Comparison of ENCODE assay signal across 8 mouse cellular contexts in genomic region chr2:119742461-119743175, GRCm38 (mm10). TPM values are rescaled to one million over a fixed set of nuclear protein-coding genes. Genes with fewer than 3 reads are reported as not detected.
DNase-seq lines count a peak whose midpoint lies in the region; ATAC-seq and TF ChIP-seq lines count a peak whose summit lies in the region.

No protein-coding gene starts in this region.

- WGBS in hindbrain, postnatal 0 days, result 2% methylated on average over 67 of the region's 70 CpGs
- WGBS in liver, embryonic 13.5 days (ENCODE audit: insufficient replicate concordance), result 1% methylated on average over 70 of the region's 70 CpGs
- under 1% methylated on average over 63 of the region's 70 CpGs for WGBS in neural tube, embryonic 13.5 days

- no peak for TF ChIP-seq EP300 in MEL (IDR thresholded peaks at IDR 0.05; ENCODE audit: low read depth in 1 of 2, low read length in 2 of 2)

- ATAC-seq in hindbrain, postnatal 0 days, result peak; percentile 32
- peak; percentile 15; the same call in 1 of the 2 replicates for ATAC-seq in liver, embryonic 13.5 days (ENCODE audit: low read depth)
- peak; percentile 34 for ATAC-seq in neural tube, embryonic 13.5 days (ENCODE audit: low read depth)

- TF ChIP-seq RAD21 in MEL (IDR thresholded peaks at IDR 0.05; ENCODE audit: low read depth, low read length), result no peak

- TF ChIP-seq CTCF in MEL (IDR thresholded peaks at IDR 0.05 in 2 of 3, conservative IDR thresholded peaks at IDR 0.05 in 1 of 3; ENCODE audit: control insufficient read depth in 1 of 3, insufficient read depth in 1 of 3, low read depth in 2 of 3, low read length in 3 of 3, poor library complexity in 1 of 3, severe bottlenecking in 1 of 3), result no peak
- TF ChIP-seq CTCF in embryonic fibroblast, embryonic 13.5 days (IDR thresholded peaks at IDR 0.05; ENCODE audit: borderline replicate concordance, insufficient read depth, low read length), result no peak
- no peak for TF ChIP-seq CTCF in hindbrain, postnatal 0 days (IDR thresholded peaks at IDR 0.05; ENCODE audit: low read depth)

- peak in 1 of 2 experiments; percentile 16; a peak in 1 of 4 replicates for TF ChIP-seq POLR2A in MEL (IDR thresholded peaks at IDR 0.05; ENCODE audit: control insufficient read depth in 1 of 2, insufficient read depth in 1 of 2, low read depth in 1 of 2, low read length in 2 of 2, poor library complexity in 1 of 2)
- no peak for TF ChIP-seq POLR2A in embryonic fibroblast, embryonic 13.5 days (IDR thresholded peaks at IDR 0.05; ENCODE audit: low read depth, low read length)

- peaks cover 3% of the 10 kb centered on the region; the same call in 1 of the 2 replicates for H3K79me2 ChIP-seq in MEL (ENCODE audit: control insufficient read depth, insufficient read depth, low read length, poor library complexity)

- H3K36me3 ChIP-seq in MEL (ENCODE audit: control insufficient read depth in 1 of 2, insufficient read depth in 2 of 2, low read length in 2 of 2), result no peaks in the 10 kb centered on the region; a peak in 1 of 4 replicates
- H3K36me3 ChIP-seq in hindbrain, postnatal 0 days (ENCODE audit: insufficient read depth, low read length), result no peaks in the 10 kb centered on the region
- no peaks in the 10 kb centered on the region for H3K36me3 ChIP-seq in liver, embryonic 13.5 days
- no peaks in the 10 kb centered on the region for H3K36me3 ChIP-seq in neural tube, embryonic 13.5 days

- DNase-seq in heart, adult 18-20 months, result peak; percentile 26
- DNase-seq in heart, adult 8-10 months (ENCODE audit: low spot score), result no peak
- DNase-seq in MEL (ENCODE audit: low read depth, low spot score), result peak; percentile 63
- DNase-seq in hindbrain, postnatal 0 days (ENCODE audit: low spot score), result no peak
- peak; percentile 41 for DNase-seq in liver, embryonic 13.5 days
- DNase-seq in thymus, postnatal 25 days, result peak; percentile 67

- H3K9ac ChIP-seq in MEL (ENCODE audit: control insufficient read depth, low read depth, low read length, poor library complexity, severe bottlenecking), result peak overlapping the region; percentile 66
- peak overlapping the region; percentile 48 for H3K9ac ChIP-seq in hindbrain, postnatal 0 days (replicated peaks; ENCODE audit: low read length)
- H3K9ac ChIP-seq in liver, embryonic 13.5 days, result peak overlapping the region; percentile 75
- H3K9ac ChIP-seq in neural tube, embryonic 13.5 days, result peak overlapping the region; percentile 65

- peak overlapping the region; percentile 60 to 98 for H3K4me3 ChIP-seq in MEL (ENCODE audit: control insufficient read depth in 1 of 2, insufficient read depth in 1 of 2, low read depth in 2 of 2, low read length in 2 of 2)
- peak overlapping the region; percentile 25 for H3K4me3 ChIP-seq in embryonic fibroblast, embryonic 13.5 days (ENCODE audit: insufficient read depth, low read length)
- H3K4me3 ChIP-seq in hindbrain, postnatal 0 days (ENCODE audit: low read length), result peak overlapping the region; percentile 50
- H3K4me3 ChIP-seq in liver, embryonic 13.5 days (replicated peaks), result peak overlapping the region; percentile 68
- H3K4me3 ChIP-seq in neural tube, embryonic 13.5 days, result peak overlapping the region; percentile 57

- H3K27me3 ChIP-seq in MEL (ENCODE audit: control insufficient read depth in 1 of 2, insufficient read depth in 2 of 2, low read length in 2 of 2), result no peaks in the 10 kb centered on the region
- H3K27me3 ChIP-seq in hindbrain, postnatal 0 days (ENCODE audit: insufficient read depth, low read length), result peaks cover 14% of the 10 kb centered on the region
- peaks cover 61% of the 10 kb centered on the region for H3K27me3 ChIP-seq in liver, embryonic 13.5 days
- H3K27me3 ChIP-seq in neural tube, embryonic 13.5 days, result peaks cover 77% of the 10 kb centered on the region

- peaks cover 0 to 3% of the 10 kb centered on the region in 2 experiments; a peak in 1 of 4 replicates for H3K4me1 ChIP-seq in MEL (ENCODE audit: control insufficient read depth in 1 of 2, insufficient read depth in 2 of 2, low read length in 2 of 2)
- H3K4me1 ChIP-seq in embryonic fibroblast, embryonic 13.5 days (ENCODE audit: control insufficient read depth, insufficient read depth, low read length), result no peaks in the 10 kb centered on the region
- no peaks in the 10 kb centered on the region; the same call in 1 of the 2 replicates for H3K4me1 ChIP-seq in hindbrain, postnatal 0 days (ENCODE audit: insufficient read depth, low read length)
- H3K4me1 ChIP-seq in liver, embryonic 13.5 days (replicated peaks), result peaks cover 49% of the 10 kb centered on the region
- H3K4me1 ChIP-seq in neural tube, embryonic 13.5 days (replicated peaks), result peaks cover 41% of the 10 kb centered on the region

- H3K4me2 ChIP-seq in hindbrain, postnatal 0 days (ENCODE audit: low read depth, low read length), result peak overlapping the region; percentile 91
- peak overlapping the region; percentile 99 for H3K4me2 ChIP-seq in liver, embryonic 13.5 days
- peak overlapping the region; percentile 97 for H3K4me2 ChIP-seq in neural tube, embryonic 13.5 days

- H3K27ac ChIP-seq in MEL (ENCODE audit: control insufficient read depth, low read depth, low read length), result no peak overlapping the region
- no peak overlapping the region for H3K27ac ChIP-seq in embryonic fibroblast, embryonic 13.5 days (ENCODE audit: insufficient read depth, low read length)
- H3K27ac ChIP-seq in hindbrain, postnatal 0 days, result no peak overlapping the region
- H3K27ac ChIP-seq in liver, embryonic 13.5 days, result peak overlapping the region; percentile 78; the same call in 1 of the 2 replicates
- H3K27ac ChIP-seq in neural tube, embryonic 13.5 days (replicated peaks), result no peak overlapping the region

- H3K9me3 ChIP-seq in MEL (replicated peaks; ENCODE audit: insufficient read depth, low read length), result no peaks in the 10 kb centered on the region
- H3K9me3 ChIP-seq in hindbrain, postnatal 0 days (ENCODE audit: low read length), result no peaks in the 10 kb centered on the region
- no peaks in the 10 kb centered on the region for H3K9me3 ChIP-seq in liver, embryonic 13.5 days (replicated peaks)
- no peaks in the 10 kb centered on the region for H3K9me3 ChIP-seq in neural tube, embryonic 13.5 days

TF ChIP-seq in MEL, 35 proteins besides CTCF, POLR2A, EP300 and RAD21 (continues in another document):
- no peak for TF ChIP-seq MAX (IDR thresholded peaks at IDR 0.05; ENCODE audit: low read length)
- TF ChIP-seq MAZ (IDR thresholded peaks at IDR 0.05; ENCODE audit: low read depth, low read length), result 0 out of 2 replicates have a peak, but pooled peaks have one; percentile 18

RNA-seq across cellular contexts. Expression of gene Itpka, which starts 0.5 kb away (rescaled TPM):
- total RNA-seq in heart, adult 18-20 months (2021), result under 1 TPM; 0.42 to 0.98 TPM
- under 1 TPM; 0.23 to 0.79 (median 0.54) TPM for total RNA-seq in heart, adult 8-10 months (2022)
- 1.8 and 2.1 TPM in 2 replicates for total RNA-seq in MEL (2012; rRNA removed)
- polyA plus RNA-seq in MEL (2012; ENCODE audit: insufficient read depth in 1 of 2, insufficient read length in 2 of 2, low read depth in 1 of 2, low replicate concordance in 2 of 2, missing spikeins in 1 of 2), result 1 to 10 TPM in 1 of 2 experiments, not detected in 1; 3.1 TPM
- polyA plus RNA-seq in embryonic fibroblast, embryonic 13.5 days (2011; ENCODE audit: insufficient read length, low read depth, missing spikeins), result not detected in 2 replicates
- 5.8 and 8.5 TPM in 2 replicates for total RNA-seq in hindbrain, postnatal 0 days (2014; rRNA removed)
- 3.3 and 3.5 TPM in 2 replicates for polyA plus RNA-seq in hindbrain, postnatal 0 days (2015; fragmentation: Nextera tagmentation; extraction: Ambion mirVana)
- polyA plus RNA-seq in liver, embryonic 13.5 days (2015; fragmentation: Nextera tagmentation; extraction: Ambion mirVana), result 2.3 and 2.9 TPM in 2 replicates
- 0.28 TPM in 1 of 2 replicates, not detected in the other for polyA plus RNA-seq in neural tube, embryonic 13.5 days (2015; fragmentation: Nextera tagmentation; extraction: Ambion mirVana)

RNA-seq across cellular contexts. Expression of gene Ltk, which starts 17.6 kb away (rescaled TPM):
- under 1 TPM in 1 of 2 experiments, not detected in 1; 0.13 TPM for total RNA-seq in heart, adult 18-20 months (2021)
- total RNA-seq in heart, adult 8-10 months (2022), result not detected
- total RNA-seq in MEL (2012; rRNA removed), result 0.23 and 0.33 TPM in 2 replicates
- polyA plus RNA-seq in MEL (2012; ENCODE audit: insufficient read depth in 1 of 2, insufficient read length in 2 of 2, low read depth in 1 of 2, low replicate concordance in 2 of 2, missing spikeins in 1 of 2), result 1 to 10 TPM in 1 of 2 experiments, not detected in 1; 2.5 TPM
- polyA plus RNA-seq in embryonic fibroblast, embryonic 13.5 days (2011; ENCODE audit: insufficient read length, low read depth, missing spikeins), result not detected in 2 replicates
- 5.8 and 8.5 TPM in 2 replicates for total RNA-seq in hindbrain, postnatal 0 days (2014; rRNA removed)
- polyA plus RNA-seq in hindbrain, postnatal 0 days (2015; fragmentation: Nextera tagmentation; extraction: Ambion mirVana), result 2.0 TPM in 2 replicates
- 0.08 TPM in 1 of 2 replicates, not detected in the other for polyA plus RNA-seq in liver, embryonic 13.5 days (2015; fragmentation: Nextera tagmentation; extraction: Ambion mirVana)
- polyA plus RNA-seq in neural tube, embryonic 13.5 days (2015; fragmentation: Nextera tagmentation; extraction: Ambion mirVana), result 0.43 and 0.50 TPM in 2 replicates

RNA-seq across cellular contexts. Expression of gene Rpap1, which starts 44.7 kb away (rescaled TPM):
- 10 to 100 TPM; 14.6 to 14.9 TPM for total RNA-seq in heart, adult 18-20 months (2021)
- 10 to 100 TPM; 11.9 to 13.7 (median 13.4) TPM for total RNA-seq in heart, adult 8-10 months (2022)
- 12.9 and 13.6 TPM in 2 replicates for total RNA-seq in MEL (2012; rRNA removed)
- 10 to 100 TPM in 1 of 2 experiments, not detected in 1; 26.8 TPM for polyA plus RNA-seq in MEL (2012; ENCODE audit: insufficient read depth in 1 of 2, insufficient read length in 2 of 2, low read depth in 1 of 2, low replicate concordance in 2 of 2, missing spikeins in 1 of 2)
- polyA plus RNA-seq in embryonic fibroblast, embryonic 13.5 days (2011; ENCODE audit: insufficient read length, low read depth, missing spikeins), result 12.2 and 13.0 TPM in 2 replicates
- 19.6 and 22.5 TPM in 2 replicates for total RNA-seq in hindbrain, postnatal 0 days (2014; rRNA removed)
- polyA plus RNA-seq in hindbrain, postnatal 0 days (2015; fragmentation: Nextera tagmentation; extraction: Ambion mirVana), result 11.2 and 11.9 TPM in 2 replicates
- 10.2 and 11.9 TPM in 2 replicates for polyA plus RNA-seq in liver, embryonic 13.5 days (2015; fragmentation: Nextera tagmentation; extraction: Ambion mirVana)
- 18.6 and 21.0 TPM in 2 replicates for polyA plus RNA-seq in neural tube, embryonic 13.5 days (2015; fragmentation: Nextera tagmentation; extraction: Ambion mirVana)

RNA-seq across cellular contexts. Expression of gene Tyro3, which starts 54.9 kb away (rescaled TPM):
- 1 to 10 TPM; 1.9 to 2.2 TPM for total RNA-seq in heart, adult 18-20 months (2021)
- 1 to 10 TPM; 1.7 to 3.3 (median 2.2) TPM for total RNA-seq in heart, adult 8-10 months (2022)
- total RNA-seq in MEL (2012; rRNA removed), result 11.0 and 11.2 TPM in 2 replicates
- 10 to 100 TPM in 1 of 2 experiments, not detected in 1; 15.2 TPM for polyA plus RNA-seq in MEL (2012; ENCODE audit: insufficient read depth in 1 of 2, insufficient read length in 2 of 2, low read depth in 1 of 2, low replicate concordance in 2 of 2, missing spikeins in 1 of 2)
- polyA plus RNA-seq in embryonic fibroblast, embryonic 13.5 days (2011; ENCODE audit: insufficient read length, low read depth, missing spikeins), result 17.8 and 19.9 TPM in 2 replicates
- total RNA-seq in hindbrain, postnatal 0 days (2014; rRNA removed), result 85.8 and 98.9 TPM in 2 replicates
- 26.5 and 26.6 TPM in 2 replicates for polyA plus RNA-seq in hindbrain, postnatal 0 days (2015; fragmentation: Nextera tagmentation; extraction: Ambion mirVana)
- 1.5 TPM in 2 replicates for polyA plus RNA-seq in liver, embryonic 13.5 days (2015; fragmentation: Nextera tagmentation; extraction: Ambion mirVana)
- 16.2 and 19.2 TPM in 2 replicates for polyA plus RNA-seq in neural tube, embryonic 13.5 days (2015; fragmentation: Nextera tagmentation; extraction: Ambion mirVana)

Comparison
In these comparisons a context has a peak if more than half of its experiments do, and no peak if none do; other contexts are left out.
1. DNase-seq: peak in heart, adult 18-20 months (2 of 2), MEL (single experiment), liver, embryonic 13.5 days (single experiment) and thymus, postnatal 25 days (single experiment); none in heart, adult 8-10 months (single experiment) and hindbrain, postnatal 0 days (single experiment).
2. H3K4me3 ChIP-seq: peak in every context shown above with its lines; median percentile 79 in MEL; 68 in liver, embryonic 13.5 days; 57 in neural tube, embryonic 13.5 days; 50 in hindbrain, postnatal 0 days; 25 in embryonic fibroblast, embryonic 13.5 days.
3. Peak in every context shown above with its lines, with median percentiles within 50 percentile points of each other: H3K9ac ChIP-seq, ATAC-seq and H3K4me2 ChIP-seq.